Comparison of ENCODE assay signal across 26 mouse cellular contexts in genomic region chr15:76957094-76958055, GRCm38 (mm10). TPM values are rescaled to one million over a fixed set of nuclear protein-coding genes. Genes with fewer than 3 reads are reported as not detected.
DNase-seq lines count a peak whose midpoint lies in the region; ATAC-seq and TF ChIP-seq lines count a peak whose summit lies in the region.
"Had no signal": no experiment of that assay in that cellular context is flagged by ENCODE, and none has a peak within 500 bp of the region (broad histone marks: within the 10 kb centered on the region; RNA-seq: fewer than 3 reads in every experiment).

No protein-coding gene starts in this region.

- no peak overlapping the region for H3K9ac ChIP-seq in forebrain, embryonic 11.5 days (ENCODE audit: low read length)
- no peak overlapping the region for H3K9ac ChIP-seq in forebrain, embryonic 14.5 days (ENCODE audit: low read length)
- no peak overlapping the region for H3K9ac ChIP-seq in CH12.LX (ENCODE audit: insufficient read depth, low read depth)
- no peak overlapping the region for H3K9ac ChIP-seq in midbrain, embryonic 13.5 days (replicated peaks)
- H3K9ac ChIP-seq: heart, embryonic 12.5 days; heart, embryonic 15.5 days; hindbrain, embryonic 15.5 days had no signal

- in situ Hi-C loops in CH12.LX (cut with MboI; ENCODE audit: low pct_ligation_motif_present, low pct_unique_long_range_greater_than_20kb, low sequenced_read_pairs) = no loop called here

- ATAC-seq in forebrain, embryonic 11.5 days (replicated peaks; ENCODE audit: low FRiP score) = no peak
- no peak for ATAC-seq in forebrain, embryonic 14.5 days
- ATAC-seq in midbrain, embryonic 13.5 days = no peak
- ATAC-seq: CD4-positive, CD25-positive, alpha-beta regulatory T cell, adult 4 months; forebrain, embryonic 16.5 days; intestine, postnatal 0 days had no signal

- H3K27ac ChIP-seq in forebrain, embryonic 11.5 days (ENCODE audit: low read depth, low read length) = no peak overlapping the region
- no peak overlapping the region for H3K27ac ChIP-seq in forebrain, embryonic 14.5 days (ENCODE audit: low read depth, low read length)
- no peak overlapping the region for H3K27ac ChIP-seq in CH12.LX (ENCODE audit: insufficient read depth, low read depth)
- H3K27ac ChIP-seq in midbrain, embryonic 13.5 days = no peak overlapping the region
- H3K27ac ChIP-seq: forebrain, embryonic 10.5 days; heart, embryonic 15.5 days; hindbrain, embryonic 15.5 days had no signal

- TF ChIP-seq EP300 in CH12.LX (IDR thresholded peaks at IDR 0.05; ENCODE audit: low read length) = no peak

- H3K36me3 ChIP-seq in forebrain, embryonic 11.5 days (ENCODE audit: control insufficient read depth, insufficient read depth, low read length) = no peaks in the 10 kb centered on the region
- H3K36me3 ChIP-seq in forebrain, embryonic 14.5 days (ENCODE audit: control insufficient read depth, insufficient read depth, low read length) = no peaks in the 10 kb centered on the region
- H3K36me3 ChIP-seq in CH12.LX (replicated peaks in 1 of 2; ENCODE audit: control insufficient read depth in 1 of 2, insufficient read depth in 1 of 2, low read length in 1 of 2) (peaks cover 0 to 6% of the 10 kb centered on the region in 2 experiments), myocyte (ENCODE audit: control insufficient read depth, insufficient read depth) (peaks cover 8% of the 10 kb centered on the region)
- no peaks in the 10 kb centered on the region for H3K36me3 ChIP-seq in midbrain, embryonic 13.5 days
- H3K36me3 ChIP-seq: heart, embryonic 15.5 days had no signal

- H3K9me3 ChIP-seq in forebrain, embryonic 11.5 days (ENCODE audit: control insufficient read depth, low read length) = peaks cover 5% of the 10 kb centered on the region; the same call in 1 of the 2 replicates
- no peaks in the 10 kb centered on the region for H3K9me3 ChIP-seq in forebrain, embryonic 14.5 days (replicated peaks; ENCODE audit: control insufficient read depth, low read length)
- peaks cover 27% of the 10 kb centered on the region for H3K9me3 ChIP-seq in CH12.LX (replicated peaks; ENCODE audit: low read length)
- peaks cover 10% of the 10 kb centered on the region for H3K9me3 ChIP-seq in midbrain, embryonic 13.5 days
- H3K9me3 ChIP-seq: G1E; heart, embryonic 15.5 days; hindbrain, embryonic 15.5 days had no signal

- no peaks in the 10 kb centered on the region for H3K27me3 ChIP-seq in forebrain, embryonic 11.5 days (ENCODE audit: control insufficient read depth, insufficient read depth, low read length)
- no peaks in the 10 kb centered on the region for H3K27me3 ChIP-seq in forebrain, embryonic 14.5 days (replicated peaks; ENCODE audit: control insufficient read depth, insufficient read depth, low read length)
- peaks cover 22% of the 10 kb centered on the region for H3K27me3 ChIP-seq in CH12.LX (replicated peaks)
- H3K27me3 ChIP-seq in myocyte (ENCODE audit: control insufficient read depth, insufficient read depth, insufficient read length) = no peaks in the 10 kb centered on the region
- no peaks in the 10 kb centered on the region for H3K27me3 ChIP-seq in midbrain, embryonic 13.5 days
- H3K27me3 ChIP-seq: heart, embryonic 15.5 days; hindbrain, embryonic 15.5 days had no signal

- H3K4me2 ChIP-seq in forebrain, embryonic 11.5 days (ENCODE audit: low read depth, low read length, severe bottlenecking) = no peak overlapping the region
- H3K4me2 ChIP-seq in forebrain, embryonic 14.5 days (ENCODE audit: low read length) = no peak overlapping the region
- no peak overlapping the region for H3K4me2 ChIP-seq in CH12.LX (ENCODE audit: insufficient read depth, low read depth, poor library complexity, severe bottlenecking)
- H3K4me2 ChIP-seq in myocyte (ENCODE audit: low read depth) = no peak overlapping the region
- H3K4me2 ChIP-seq in midbrain, embryonic 13.5 days (replicated peaks) = no peak overlapping the region
- H3K4me2 ChIP-seq: heart, embryonic 12.5 days; heart, embryonic 15.5 days; hindbrain, embryonic 15.5 days had no signal

- no peaks in the 10 kb centered on the region; the same call in 1 of the 2 replicates for H3K4me1 ChIP-seq in forebrain, embryonic 11.5 days (replicated peaks; ENCODE audit: control insufficient read depth, insufficient read depth, low read length)
- no peaks in the 10 kb centered on the region; the same call in 1 of the 2 replicates for H3K4me1 ChIP-seq in forebrain, embryonic 14.5 days (ENCODE audit: control insufficient read depth, insufficient read depth, low read length)
- H3K4me1 ChIP-seq in CH12.LX (ENCODE audit: control insufficient read depth in 1 of 2, insufficient read depth in 2 of 2) = no peaks in the 10 kb centered on the region
- peaks cover 5% of the 10 kb centered on the region; the same call in 1 of the 2 replicates for H3K4me1 ChIP-seq in midbrain, embryonic 13.5 days (replicated peaks)

- TF ChIP-seq CTCF in CH12.LX (conservative IDR thresholded peaks at IDR 0.05 in 1 of 2, IDR thresholded peaks at IDR 0.05 in 1 of 2; ENCODE audit: low read depth in 2 of 2, low read length in 2 of 2) = no peak

- TF ChIP-seq POLR2A in CH12.LX (IDR thresholded peaks at IDR 0.05; ENCODE audit: low read depth, low read length) = no peak
- TF ChIP-seq POLR2A in myocyte (IDR thresholded peaks at IDR 0.05; ENCODE audit: insufficient read length, low read depth) = no peak

- WGBS in forebrain, embryonic 11.5 days = 86% methylated on average over 12 of the region's 13 CpGs
- WGBS in forebrain, embryonic 14.5 days = 81% methylated on average over 13 of the region's 13 CpGs
- WGBS in midbrain, embryonic 13.5 days = 87% methylated on average over 13 of the region's 13 CpGs

- no peak for TF ChIP-seq RAD21 in CH12.LX (IDR thresholded peaks at IDR 0.05; ENCODE audit: low read depth, low read length)

- H3ac ChIP-seq in myocyte (ENCODE audit: control insufficient read depth, insufficient read length) = no peak overlapping the region

- H3K4me3 ChIP-seq in forebrain, embryonic 11.5 days (ENCODE audit: low read depth, low read length) = no peak overlapping the region
- H3K4me3 ChIP-seq in forebrain, embryonic 14.5 days (ENCODE audit: low read depth, low read length) = no peak overlapping the region
- no peak overlapping the region for H3K4me3 ChIP-seq in CH12.LX (replicated peaks in 1 of 3; ENCODE audit: low read depth in 2 of 3, low read length in 2 of 3, poor library complexity in 1 of 3)
- H3K4me3 ChIP-seq in myocyte = no peak overlapping the region
- no peak overlapping the region for H3K4me3 ChIP-seq in midbrain, embryonic 13.5 days (replicated peaks)
- H3K4me3 ChIP-seq: forebrain, embryonic 10.5 days; heart, embryonic 12.5 days; heart, embryonic 15.5 days; hindbrain, embryonic 15.5 days had no signal

- DNase-seq in forebrain, embryonic 11.5 days (ENCODE audit: low spot score) = peak; percentile 15
- DNase-seq in forebrain, embryonic 14.5 days (ENCODE audit: low spot score) = no peak
- DNase-seq in 3T3-L1 (ENCODE audit: low read depth, low spot score) (peak; percentile 53), CH12.LX (ENCODE audit: extremely low read depth) (no peak)
- DNase-seq in urinary bladder, postnatal 4 days (ENCODE audit: low spot score in 2 of 2) = no peak
- DNase-seq: adrenal gland, adult 2 months; adrenal gland, postnatal 25 days; B cell, adult 2 months; cerebellum, adult 18-20 months; cerebellum, adult 9-10 months; cerebellum, postnatal 14 days; gastrocnemius, postnatal 10 days; gastrocnemius, postnatal 36 days; heart, postnatal 10 days; heart, postnatal 36 days; kidney, adult 2 months had no signal

- dilution Hi-C loops in CH12.LX (cut with MboI; ENCODE audit: extremely low pct_ligation_motif_present, extremely low pct_unique_long_range_greater_than_20kb, low sequenced_read_pairs) = no loop called here

- H3K79me2 ChIP-seq in CH12.LX (replicated peaks; ENCODE audit: control insufficient read depth, extremely low read depth, insufficient read depth, poor library complexity, severe bottlenecking) (no peaks in the 10 kb centered on the region), myocyte (ENCODE audit: control insufficient read depth, insufficient read depth) (no peaks in the 10 kb centered on the region)

TF ChIP-seq in CH12.LX, 34 proteins besides CTCF, POLR2A, EP300 and RAD21:
- TF ChIP-seq ZNF384 (IDR thresholded peaks at IDR 0.05; ENCODE audit: low read depth, low read length) = peak; percentile 35; the same call in 1 of the 2 replicates
- TF ChIP-seq JUN (IDR thresholded peaks at IDR 0.05; ENCODE audit: insufficient read depth, low read depth, low read length) = no peak
TF ChIP-seq in CH12.LX: peak in this region for 1.

TF ChIP-seq in myocyte, 11 proteins besides CTCF, POLR2A, EP300 and RAD21:
- TF ChIP-seq POLR2AphosphoS2 (IDR thresholded peaks at IDR 0.05; ENCODE audit: insufficient read length, low read depth) (no peak), USF1 (IDR thresholded peaks at IDR 0.05; ENCODE audit: low read depth) (peak; percentile 32), CEBPB (IDR thresholded peaks at IDR 0.05; ENCODE audit: insufficient read depth, poor library complexity, severe bottlenecking) (peak; percentile 45; the same call in 1 of the 2 replicates)

RNA-seq across cellular contexts. Expression of gene 1110038F14Rik, which starts 9.1 kb away (rescaled TPM):
- polyA plus RNA-seq in forebrain, embryonic 11.5 days (2014; fragmentation: Nextera tagmentation; extraction: Ambion mirVana) = 67.7 and 69.9 TPM in 2 replicates
- 56.5 and 63.9 TPM in 2 replicates for polyA plus RNA-seq in forebrain, embryonic 14.5 days (2014; fragmentation: Nextera tagmentation; extraction: Ambion mirVana)
- total RNA-seq in CH12.LX (2012; rRNA removed) = 24.7 and 28.7 TPM in 2 replicates
- 37.0 and 39.9 TPM in 2 replicates for total RNA-seq in CH12.LX (2014; rRNA removed)
- polyA plus RNA-seq in CH12.LX (2012; ENCODE audit: insufficient read length, low read depth) = 46.2 and 51.4 TPM in 2 replicates
- polyA plus RNA-seq in myocyte (2012; fragmentation: generic; extraction: Trizol) = 59.6 TPM
- polyA plus RNA-seq in midbrain, embryonic 13.5 days (2015; fragmentation: Nextera tagmentation; extraction: Ambion mirVana) = 56.7 and 57.4 TPM in 2 replicates

RNA-seq across cellular contexts. Expression of gene Zfp647, which starts 32.1 kb away (rescaled TPM):
- 26.9 and 28.7 TPM in 2 replicates for polyA plus RNA-seq in forebrain, embryonic 11.5 days (2014; fragmentation: Nextera tagmentation; extraction: Ambion mirVana)
- 36.2 and 39.4 TPM in 2 replicates for polyA plus RNA-seq in forebrain, embryonic 14.5 days (2014; fragmentation: Nextera tagmentation; extraction: Ambion mirVana)
- total RNA-seq in CH12.LX (2012; rRNA removed) = 4.3 and 6.1 TPM in 2 replicates
- total RNA-seq in CH12.LX (2014; rRNA removed) = 2.2 and 2.3 TPM in 2 replicates
- polyA plus RNA-seq in CH12.LX (2012; ENCODE audit: insufficient read length, low read depth) = 2.6 and 2.9 TPM in 2 replicates
- polyA plus RNA-seq in myocyte (2012; fragmentation: generic; extraction: Trizol) = 6.5 TPM
- polyA plus RNA-seq in midbrain, embryonic 13.5 days (2015; fragmentation: Nextera tagmentation; extraction: Ambion mirVana) = 25.6 and 27.5 TPM in 2 replicates

Comparison
In these comparisons a context has a peak if more than half of its experiments do, and no peak if none do; other contexts are left out.
1. DNase-seq: peak in forebrain, embryonic 11.5 days (single experiment) and 3T3-L1 (single experiment); none in forebrain, embryonic 14.5 days (single experiment), CH12.LX (single experiment) and urinary bladder, postnatal 4 days (0 of 2).